Mouse (Mus musculus) cerebellum, adult 8-10 months (tissue): Measurements from ENCODE around the gene Ciao1.
A peak's percentile ranks its signal among the peaks of the same experiment; 100 is the strongest.
"Not testable (repeated sequence)": the region's sequence is repeated elsewhere in the genome, so short reads cannot be mapped to it uniquely, and the experiment has no call there.

Source experiments
- DNase-seq: peaks from one replicate; pipeline ENCODE4 v3.0.0; 2022

Ciao1 gene

DNA sequence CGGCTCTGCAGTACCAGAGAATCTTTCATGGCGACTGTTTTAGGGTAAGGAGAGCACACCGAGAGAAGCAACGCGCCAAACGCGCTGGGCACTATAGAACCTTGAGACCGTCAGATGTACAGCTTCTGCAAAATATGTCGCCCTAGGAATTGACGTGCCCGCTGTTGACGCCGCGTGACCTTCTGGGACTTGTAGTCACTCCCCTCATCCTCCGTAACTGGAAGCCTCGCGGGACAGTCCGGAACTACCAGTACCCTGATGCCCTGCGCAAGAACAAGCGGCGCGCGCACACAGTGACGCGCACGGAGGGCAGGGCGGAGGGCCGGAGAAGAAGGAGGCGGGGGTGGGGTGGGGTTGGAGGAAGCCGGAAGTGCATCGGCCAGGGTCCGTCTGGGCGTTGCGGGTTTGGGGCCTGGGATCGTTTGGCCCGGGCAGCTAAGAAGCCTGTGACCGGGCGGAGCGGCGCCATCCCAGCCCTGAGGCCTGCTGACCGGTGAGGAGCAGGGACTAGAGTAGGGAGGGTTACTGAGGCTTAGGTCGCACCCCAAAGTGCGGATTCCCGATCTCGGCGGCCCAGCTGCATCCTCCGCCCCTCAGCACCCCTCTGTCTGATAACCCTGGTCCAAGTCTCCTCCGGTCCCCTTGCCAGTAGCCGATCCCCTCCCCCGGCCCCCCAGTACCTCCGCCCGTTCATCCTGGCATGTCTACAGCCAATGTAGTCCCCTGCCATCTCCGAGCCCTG is at the start of gene Ciao1, which contains the start of gene Tmem127:
Ciao1 (minus strand) TSS at position 225 of the 742 bp plus-strand sequence.
Tmem127 (plus strand) TSS at position 317 of the 742 bp plus-strand sequence.
- DNase-seq = peak; percentile 95

DNA sequence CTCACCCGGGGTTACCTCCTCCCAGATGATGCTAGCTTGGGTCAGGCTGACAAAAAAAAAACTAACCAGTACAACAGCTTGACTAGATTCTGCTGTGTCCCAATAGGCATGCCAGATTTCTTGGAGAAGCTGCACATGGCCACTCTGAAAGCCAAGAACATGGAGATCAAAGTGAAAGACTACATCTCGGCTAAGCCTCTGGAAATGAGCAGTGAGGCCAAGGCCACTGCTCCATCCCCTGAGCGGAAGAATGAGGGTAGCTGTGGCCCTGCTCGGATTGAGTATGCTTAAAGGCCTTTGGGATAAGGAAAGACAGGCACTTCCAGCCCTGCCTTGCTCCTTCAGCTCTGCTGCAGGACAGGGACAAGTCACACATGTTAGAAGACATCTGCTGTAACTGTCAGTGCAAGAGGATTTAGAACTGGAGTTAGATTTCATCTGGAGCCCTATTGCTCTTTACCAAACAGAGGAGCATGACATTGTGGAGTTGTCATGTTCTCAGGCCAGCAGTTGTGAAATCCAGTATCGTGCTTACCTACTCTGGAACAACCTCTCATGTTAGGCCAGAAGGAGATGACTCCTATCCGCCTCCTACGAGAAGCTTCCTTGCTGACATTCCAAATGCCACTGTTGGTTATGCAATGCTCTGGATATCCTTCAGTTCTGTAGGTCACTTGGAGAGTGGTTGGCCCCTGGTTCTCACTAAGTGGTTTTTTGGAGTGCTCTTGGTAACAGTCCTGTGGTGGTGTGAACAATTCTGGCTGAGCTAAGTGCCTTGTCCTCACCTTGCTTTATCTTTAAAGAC is 49.6 kb upstream of the Ciao1 start:
- DNase-seq = no peak

DNA sequence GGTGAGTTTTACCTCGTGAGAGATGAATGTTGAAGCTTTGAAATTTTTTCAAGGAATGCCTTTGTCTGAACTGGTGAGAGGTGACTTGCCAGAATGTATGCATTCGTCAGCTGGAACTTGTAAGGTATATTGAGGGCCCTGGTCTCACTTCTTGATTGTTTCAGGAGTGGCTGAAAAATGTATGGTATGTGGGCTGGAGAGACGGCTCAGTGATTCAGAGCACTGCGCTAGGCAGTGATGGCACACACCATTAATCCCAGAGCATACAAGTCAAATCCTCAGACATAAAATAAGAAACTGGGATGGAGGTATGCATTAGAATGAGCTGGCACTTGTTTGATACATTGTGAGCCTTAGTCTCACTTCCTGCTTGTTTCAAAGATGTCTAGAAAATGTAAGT is 44.6 kb upstream of the Ciao1 start:
- no peak for DNase-seq

DNA sequence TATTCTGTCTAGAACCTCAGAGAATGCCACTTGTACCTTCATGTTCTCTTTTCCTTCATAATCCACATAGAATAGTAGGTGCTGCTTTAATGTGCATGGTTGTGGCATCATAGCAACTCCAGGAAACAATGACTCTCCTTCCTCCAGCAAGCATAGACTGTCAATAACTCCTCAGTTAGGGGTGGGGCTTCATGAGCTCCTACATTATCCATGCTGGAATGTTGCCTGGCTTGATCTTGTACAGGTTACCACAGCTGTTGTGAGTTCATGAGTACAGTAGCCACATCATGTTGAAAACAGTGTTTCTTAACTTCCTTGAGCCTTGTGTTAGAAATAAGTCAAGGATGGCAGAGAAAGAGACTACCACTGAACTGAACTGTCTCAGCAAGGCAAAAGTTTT is 30.5 kb upstream of the Ciao1 start:
- no peak for DNase-seq

DNA sequence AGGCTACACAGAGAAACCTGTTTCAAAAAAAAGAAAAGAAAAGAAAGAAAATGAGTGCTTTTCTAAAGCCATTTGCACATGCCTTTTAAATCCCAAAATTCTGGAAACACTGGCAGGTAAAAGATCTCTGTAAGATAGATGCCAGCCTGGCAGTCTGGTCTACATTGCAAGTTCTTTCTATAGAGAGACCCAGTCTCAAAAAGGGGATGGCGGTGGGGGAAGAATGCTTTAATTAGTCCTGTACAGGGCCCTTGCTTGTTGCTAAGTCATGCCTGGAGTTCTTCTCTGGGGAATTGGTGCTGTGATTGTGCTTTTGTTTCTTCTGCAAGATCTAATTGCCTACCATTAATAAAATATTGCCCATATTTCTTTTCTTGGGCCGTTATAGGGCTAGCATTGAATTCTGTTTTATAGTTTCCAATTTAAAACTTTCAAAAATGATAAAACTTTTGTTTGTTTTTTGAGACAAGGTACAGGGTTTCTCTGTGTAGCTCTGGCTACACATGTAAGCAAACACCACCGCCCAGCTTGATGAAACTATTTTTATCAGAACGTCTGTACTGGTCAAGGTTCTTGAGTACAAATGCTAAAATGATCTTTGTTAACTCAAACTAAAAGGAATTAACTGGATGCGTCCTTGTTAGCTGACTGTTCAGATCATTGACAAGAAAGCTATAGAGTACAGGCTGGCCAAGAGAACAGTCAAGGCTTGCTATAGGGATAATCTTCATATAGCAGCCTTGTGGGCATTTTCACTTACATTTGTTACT is 28.1 kb upstream of the Ciao1 start:
- no peak for DNase-seq

DNA sequence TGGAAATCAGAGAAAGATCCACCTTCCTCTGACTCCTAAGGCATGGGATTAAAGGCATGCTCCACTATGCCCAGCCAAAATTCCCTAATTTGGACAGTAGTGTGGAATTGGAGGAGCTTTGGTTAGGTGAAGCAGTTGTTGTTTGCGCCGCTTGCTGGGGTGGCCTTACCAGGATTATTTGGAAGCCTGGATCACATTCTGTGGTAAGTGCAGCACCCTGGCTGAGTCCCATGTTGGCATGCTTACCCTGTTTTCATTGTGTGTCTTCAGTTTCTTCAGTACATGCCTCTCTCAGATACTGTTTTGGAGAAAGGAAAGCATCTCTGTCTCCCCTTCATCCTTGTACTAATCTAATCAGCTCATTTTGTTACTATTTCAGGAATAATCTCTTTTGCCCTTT is 27.0 kb upstream of the Ciao1 start:
- no peak for DNase-seq

DNA sequence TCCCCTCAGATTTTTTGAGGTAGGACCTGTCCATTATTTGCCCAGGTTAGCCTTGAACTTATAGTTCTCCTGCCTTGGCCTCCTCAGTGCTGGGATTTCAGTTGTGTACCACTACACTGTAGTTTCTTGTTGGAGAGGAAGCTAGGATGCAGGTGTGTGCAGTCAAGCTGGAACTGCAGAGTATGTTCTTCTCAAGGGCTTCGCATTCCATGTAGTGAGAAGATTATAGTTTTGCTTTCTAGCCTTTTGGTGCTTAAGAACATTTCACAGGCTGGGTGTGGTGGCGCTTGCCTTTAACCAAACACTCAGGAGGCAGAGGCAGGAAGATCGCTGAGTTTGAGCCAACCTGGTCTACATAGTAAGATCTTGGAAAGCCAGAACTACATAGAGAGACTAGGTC is 25.2 kb upstream of the Ciao1 start:
- DNase-seq = no peak

DNA sequence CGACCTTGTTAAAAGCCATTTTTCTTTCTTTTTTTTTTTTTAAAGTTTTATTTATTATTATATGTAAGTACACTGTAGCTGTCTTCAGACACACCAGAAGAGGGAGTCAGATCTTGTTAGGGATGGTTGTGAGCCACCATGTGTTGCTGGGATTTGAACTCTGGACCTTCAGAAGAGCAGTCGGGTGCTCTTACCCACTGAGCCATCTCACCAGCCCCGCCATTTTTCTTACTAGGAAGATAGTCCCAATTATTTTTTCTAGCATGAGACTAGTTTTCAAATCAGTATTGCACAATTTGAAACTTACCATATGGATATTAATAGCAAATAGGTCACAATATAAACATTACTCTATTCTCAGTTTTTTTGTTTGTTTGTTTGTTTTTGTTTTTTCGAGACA is 24.4 kb upstream of the Ciao1 start:
- not testable (repeated sequence) for DNase-seq

DNA sequence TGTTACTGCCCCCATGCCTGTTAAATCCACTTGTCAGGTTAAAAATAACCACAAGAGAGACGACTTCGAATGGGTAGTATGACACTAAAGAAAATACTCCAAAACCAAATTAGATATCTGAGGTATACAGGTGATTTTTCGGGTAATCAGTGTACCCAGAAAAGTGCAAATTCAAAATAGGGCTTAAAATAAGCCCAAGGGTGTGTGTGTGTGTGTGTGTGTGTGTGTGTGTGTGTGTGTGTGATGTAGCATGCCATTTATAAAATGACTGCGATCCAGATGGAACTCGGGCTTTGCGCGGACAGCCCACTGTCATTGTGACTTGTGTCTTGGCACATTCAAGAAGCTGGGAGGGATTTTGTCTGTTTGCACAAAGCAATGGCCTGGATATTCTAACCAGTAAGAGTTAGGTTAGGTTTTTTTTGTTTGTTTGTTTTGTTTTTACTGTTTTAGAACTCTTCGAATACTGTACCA is 23.5 kb upstream of the Ciao1 start:
- no peak for DNase-seq

DNA sequence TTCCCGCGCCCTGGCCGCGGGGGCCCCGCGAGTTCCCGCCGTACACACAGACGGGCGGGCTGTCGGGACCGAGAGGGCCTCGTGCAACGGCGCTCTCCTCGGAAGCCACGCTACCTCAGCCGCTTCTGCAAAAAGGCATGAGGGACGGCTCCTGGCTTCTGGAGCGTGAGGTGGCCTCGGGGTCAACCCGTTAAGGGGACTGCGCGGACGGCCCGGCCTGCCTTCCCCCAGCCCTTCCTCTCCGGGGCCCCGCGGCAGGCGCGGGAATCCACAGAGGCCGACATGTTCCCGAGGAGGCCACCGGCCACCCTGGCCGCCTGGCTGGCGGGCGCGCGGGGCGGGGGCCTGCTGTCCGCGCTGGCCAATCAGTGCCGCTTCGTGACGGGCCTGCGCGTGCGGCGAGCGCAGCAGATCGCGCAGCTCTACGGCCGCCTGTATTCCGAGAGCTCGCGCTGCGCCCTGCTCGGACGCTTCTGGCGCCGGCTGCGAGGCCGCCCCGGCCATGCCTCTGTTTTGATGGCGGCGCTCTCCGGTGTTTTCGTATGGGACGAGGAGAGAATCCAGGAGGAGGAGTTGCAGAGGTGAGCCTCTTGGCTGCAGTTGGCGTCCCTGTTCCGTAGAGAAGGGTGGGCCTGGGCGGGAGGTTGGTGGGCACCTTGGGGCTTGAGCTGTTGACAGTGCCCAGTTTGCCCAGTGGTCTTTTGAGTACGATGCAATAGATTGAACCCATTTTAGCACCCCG is 22.9 kb upstream of the Ciao1 start:
- DNase-seq = peak; percentile 84

DNA sequence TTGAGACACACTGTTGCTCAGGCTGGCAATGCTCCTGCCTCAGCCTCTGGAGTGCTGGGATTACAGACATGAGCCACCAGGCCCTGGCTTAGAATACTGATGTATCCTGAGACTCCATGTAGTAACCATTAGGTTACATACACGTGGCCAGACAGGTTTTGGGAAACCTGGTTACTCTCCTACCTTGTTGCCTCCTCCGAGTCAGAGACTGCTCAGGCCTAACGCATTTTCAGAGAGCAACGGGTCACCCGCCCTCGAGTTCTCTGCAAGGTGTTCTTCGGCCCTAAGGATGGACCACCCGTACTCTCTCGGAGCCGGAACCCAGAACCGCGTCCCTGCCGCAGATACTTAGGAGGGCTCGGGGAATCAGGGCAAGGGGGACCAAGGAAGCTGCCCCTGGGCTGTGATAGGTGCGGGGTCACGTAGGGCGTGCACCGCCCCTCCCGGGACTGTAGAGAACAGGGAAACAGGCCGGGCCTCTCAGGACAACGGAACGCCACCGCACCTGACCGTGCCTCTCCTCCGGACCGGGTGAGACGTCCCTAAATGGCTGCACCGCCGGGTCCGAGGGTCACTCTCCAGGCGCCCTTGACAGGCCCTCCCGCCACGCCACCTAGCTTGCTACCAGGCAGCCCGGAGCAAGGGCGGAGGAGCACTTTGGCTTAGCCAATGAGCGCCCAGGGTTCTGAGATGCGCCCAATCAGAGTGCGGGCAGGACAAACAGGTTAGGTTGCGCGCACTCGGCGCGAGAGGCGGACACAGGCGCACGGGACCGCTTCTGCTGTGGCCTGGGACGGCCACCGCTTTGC is 22.1 kb upstream of the Ciao1 start, which contains the start of gene Stard7:
Stard7 (plus strand) TSS at position 728 of the 809 bp plus-strand sequence.
- peak; percentile 97 for DNase-seq

DNA sequence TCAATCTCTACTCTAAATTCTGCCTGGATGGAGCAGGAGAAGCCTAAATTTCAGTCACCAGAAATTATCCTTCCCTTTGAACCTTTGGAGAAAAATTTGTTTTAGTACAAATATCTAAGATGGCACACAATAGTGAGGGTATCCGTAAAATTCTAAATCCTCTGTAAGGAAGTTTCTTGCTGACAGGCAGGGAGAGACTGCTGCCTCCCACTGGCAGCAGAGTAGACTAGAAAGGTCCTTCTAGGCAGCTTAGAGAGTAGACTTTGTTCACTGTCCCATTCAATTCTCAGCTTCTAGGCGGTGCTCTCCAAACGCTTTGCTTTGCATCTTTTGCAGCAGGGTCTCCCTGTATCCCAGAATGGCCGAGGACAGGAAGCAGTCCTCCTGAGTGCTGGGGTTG is 20.2 kb upstream of the Ciao1 start:
- DNase-seq = no peak

DNA sequence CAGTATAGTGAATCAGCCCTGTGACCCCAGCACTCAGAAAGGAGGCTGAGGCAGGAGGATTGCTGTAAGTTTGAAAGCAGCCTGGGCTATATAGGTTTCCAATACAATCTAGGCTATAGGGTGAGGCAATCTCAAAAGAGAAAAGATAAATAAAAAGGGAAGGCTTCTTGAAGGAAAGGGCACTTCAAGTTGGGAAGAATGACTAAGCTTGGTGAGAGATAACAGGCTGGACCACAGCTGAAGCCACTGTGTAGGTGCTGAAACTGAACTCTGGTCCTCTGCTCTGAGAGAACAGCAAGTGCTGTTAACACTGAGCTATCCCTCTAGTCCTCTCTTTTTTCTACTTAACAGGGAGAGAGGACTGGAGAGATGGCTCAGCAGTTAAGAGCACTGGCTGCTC is 14.9 kb upstream of the Ciao1 start:
- no peak for DNase-seq

DNA sequence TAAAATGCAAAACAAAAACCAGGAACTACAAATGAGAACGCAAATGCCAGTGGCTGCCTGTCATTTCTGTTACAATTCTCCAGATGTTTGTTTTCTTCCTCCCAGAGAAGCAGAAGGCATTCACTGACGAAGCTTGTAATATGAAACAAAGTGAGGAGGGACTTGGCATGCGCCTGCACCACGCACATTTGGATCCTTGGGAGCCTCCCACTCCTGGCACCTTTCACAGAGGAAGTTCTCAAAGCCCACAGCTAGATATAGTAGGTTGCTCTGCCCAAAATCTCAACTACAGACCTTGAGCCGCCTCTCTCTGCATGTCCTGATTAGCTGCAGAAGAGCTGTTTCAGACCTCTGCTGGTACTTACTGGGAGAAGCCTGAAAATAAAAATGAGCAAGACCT is 11.7 kb upstream of the Ciao1 start:
- no peak for DNase-seq

DNA sequence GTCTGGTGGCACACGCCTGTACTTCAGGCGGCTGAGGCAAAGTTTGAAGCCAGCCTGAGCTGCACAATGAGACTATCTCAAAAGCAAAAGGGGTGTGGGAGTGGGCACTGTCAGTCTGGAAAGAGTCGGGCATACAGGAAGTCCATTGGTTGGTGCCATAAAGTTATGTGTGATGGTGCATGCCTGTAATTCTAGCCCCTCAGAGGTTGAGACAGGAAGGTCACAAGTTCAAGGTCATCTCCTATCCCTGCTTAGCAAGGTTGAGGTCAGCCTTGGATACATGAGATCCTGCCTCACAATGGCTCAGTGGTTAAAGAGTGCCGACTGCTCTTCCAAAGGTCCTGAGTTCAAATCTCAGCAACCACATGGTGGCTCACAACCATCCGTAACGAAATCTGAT is 7.7 kb upstream of the Ciao1 start:
- no peak for DNase-seq

DNA sequence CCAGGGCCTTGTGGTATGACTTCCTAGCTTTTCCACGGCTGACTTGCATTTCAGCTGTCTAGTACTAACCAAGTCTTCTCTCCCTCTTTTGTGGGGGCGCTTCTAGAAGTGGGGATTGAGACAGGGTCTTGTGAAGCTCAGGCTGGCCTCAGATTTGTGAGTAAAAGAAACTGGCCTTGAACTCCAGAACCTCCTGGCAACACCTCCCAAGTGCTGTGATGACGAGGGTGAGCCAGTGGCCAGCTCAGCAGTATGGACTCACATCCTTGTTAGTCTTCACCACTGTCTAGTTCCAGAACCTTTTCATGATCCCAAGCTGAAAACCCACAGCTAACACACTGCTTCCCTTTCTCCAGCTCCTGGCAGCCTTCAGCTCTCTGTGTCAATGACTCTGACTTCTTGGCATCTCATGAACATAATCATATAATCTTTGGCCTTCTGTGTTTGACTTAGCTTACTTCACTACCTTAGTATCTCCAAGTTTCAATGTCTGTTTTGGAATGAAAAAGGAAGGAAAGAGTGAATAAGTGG is 7.1 kb upstream of the Ciao1 start:
- DNase-seq = no peak

DNA sequence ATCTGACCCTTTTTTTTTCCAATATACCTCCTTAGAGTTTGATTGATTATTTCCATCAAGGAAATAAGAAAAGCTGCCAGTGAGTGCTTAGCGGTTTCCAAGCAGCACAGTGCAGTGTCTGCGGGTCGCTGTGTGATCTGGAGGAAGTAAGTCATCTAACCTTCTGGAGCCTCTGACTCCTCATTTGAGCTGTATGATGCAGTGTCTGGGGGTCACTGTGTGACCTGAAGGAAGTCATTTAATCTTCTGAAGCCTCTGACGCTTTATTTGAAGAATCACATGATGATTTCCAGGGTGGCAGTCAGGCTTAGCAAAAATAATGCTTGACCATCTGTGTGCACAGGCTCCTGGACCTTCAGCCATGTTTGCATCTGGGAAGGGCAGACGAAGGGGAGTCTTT is 5.2 kb upstream of the Ciao1 start:
- DNase-seq = no peak

DNA sequence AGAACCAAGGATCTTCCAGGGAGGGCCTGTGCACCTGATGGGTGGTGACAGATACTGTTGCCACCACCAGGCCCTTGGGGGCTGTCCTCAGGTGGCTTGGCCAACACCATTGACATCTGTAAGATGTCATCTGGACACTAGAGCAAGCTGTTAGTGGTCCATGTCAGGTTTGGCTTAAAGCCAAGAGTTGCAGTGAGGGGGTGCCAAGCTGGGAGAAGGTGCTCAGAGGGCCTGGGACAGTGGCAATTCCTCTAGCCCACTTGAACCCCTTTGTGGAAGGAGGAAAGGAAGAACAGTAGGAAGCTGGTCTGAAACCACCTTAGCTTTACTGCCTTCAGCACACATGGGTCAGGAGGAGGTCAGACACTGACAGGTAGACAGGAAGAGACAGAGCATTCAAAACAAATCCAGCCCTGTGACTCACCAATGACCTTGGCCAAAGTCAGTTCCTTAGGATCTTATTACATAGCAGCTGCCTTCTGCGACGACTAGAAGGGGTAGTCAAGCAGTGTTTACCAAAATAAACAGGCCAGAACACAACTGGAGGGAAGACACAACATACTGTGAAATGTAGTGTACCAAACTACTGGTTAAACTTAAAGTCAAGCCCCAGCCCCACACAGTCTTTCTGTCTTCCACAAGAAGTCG is 4.4 kb upstream of the Ciao1 start:
- no peak for DNase-seq

DNA sequence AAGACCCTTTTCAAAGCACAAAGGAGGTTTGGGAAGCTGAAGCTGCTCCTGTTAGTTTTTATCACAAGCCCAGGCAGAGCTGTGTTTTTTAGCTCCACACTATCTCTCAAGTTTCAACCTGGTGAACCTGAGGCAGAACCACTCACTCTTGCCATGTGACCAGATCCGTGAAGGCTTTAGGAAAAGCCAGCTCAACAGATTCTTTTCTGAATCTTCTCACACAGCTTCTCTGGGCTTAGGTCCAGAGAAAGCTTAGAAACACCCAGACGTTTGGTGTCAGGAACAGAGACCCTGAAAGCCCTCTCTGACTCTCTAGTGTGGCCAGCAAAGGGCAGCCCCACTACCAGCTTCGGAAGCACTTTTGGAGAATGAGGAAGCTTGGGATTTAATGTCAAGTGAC is 3.8 kb upstream of the Ciao1 start:
- DNase-seq = no peak

DNA sequence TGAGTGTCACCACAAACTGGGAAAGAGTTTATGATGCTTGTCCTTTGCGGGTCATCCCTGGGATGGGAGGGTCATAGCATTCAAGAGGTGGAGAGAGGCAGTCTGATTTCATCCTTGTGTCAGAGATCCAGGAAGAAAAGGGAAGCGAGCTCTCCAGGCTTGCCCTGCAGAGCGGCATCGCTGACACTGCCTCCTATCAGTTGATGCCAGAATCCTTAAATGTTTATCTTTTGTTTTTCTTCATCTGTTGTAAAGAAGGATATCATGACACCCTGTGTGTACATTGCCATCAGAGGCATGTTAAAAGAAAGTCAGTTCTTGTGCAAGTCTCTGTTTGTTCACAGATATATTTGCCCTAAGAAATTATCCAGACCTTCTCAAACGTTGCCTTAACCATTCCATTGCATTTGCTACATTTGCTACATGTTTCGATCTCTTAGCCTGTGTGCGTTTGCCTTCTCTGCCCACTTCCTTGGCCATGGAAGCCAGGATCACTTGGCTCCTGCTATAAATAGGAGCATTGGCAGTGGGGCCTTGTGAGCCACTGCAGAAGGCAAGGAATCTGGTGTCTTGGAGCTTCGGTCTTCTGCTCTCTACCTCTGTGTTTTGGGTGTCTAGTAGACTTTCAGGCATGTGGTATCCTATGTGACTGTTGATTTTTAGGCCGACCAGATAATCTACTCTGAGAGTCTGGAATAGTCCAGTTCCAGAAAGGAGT is 2.8 kb upstream of the Ciao1 start:
- no peak for DNase-seq
